Mouse (Mus musculus): ENCODE data around the gene Itsn2.
"Not testable (repeated sequence)": the region's sequence is repeated elsewhere in the genome, so short reads cannot be mapped to it uniquely, and the experiment has no call there.

Gene Itsn2

GRCm38 (mm10) chr12:4598666-4599428 is 6.4 kb downstream of the Itsn2 start:
- DNase-seq, result no peak

GRCm38 (mm10) chr12:4599713-4600112 is 7.3 kb downstream of the Itsn2 start:
- no peak for DNase-seq

- no peak for DNase-seq
These were observed 14.2 kb downstream of the Itsn2 start for GRCm38 (mm10) chr12:4606625-4607024.

- DNase-seq, result no peak
These were observed 22.3 kb downstream of the Itsn2 start for GRCm38 (mm10) chr12:4614722-4615121.

GRCm38 (mm10) chr12:4624201-4624600 is 31.8 kb downstream of the Itsn2 start:
- DNase-seq, result no peak

- no peak for DNase-seq
These were observed 40.5 kb downstream of the Itsn2 start for GRCm38 (mm10) chr12:4632957-4633356.

GRCm38 (mm10) chr12:4638438-4638837 is 46.0 kb downstream of the Itsn2 start:
- DNase-seq, result no peak

GRCm38 (mm10) chr12:4640737-4641136 is 48.3 kb downstream of the Itsn2 start:
- DNase-seq, result no peak

- no peak for DNase-seq
These were observed 64.4 kb downstream of the Itsn2 start for GRCm38 (mm10) chr12:4656813-4657212.

- no peak for DNase-seq
These were observed 72.7 kb downstream of the Itsn2 start for GRCm38 (mm10) chr12:4664929-4665674.

GRCm38 (mm10) chr12:4665675-4666037 is 73.2 kb downstream of the Itsn2 start:
- no peak for DNase-seq

- DNase-seq, result no peak
These were observed 83.9 kb downstream of the Itsn2 start for GRCm38 (mm10) chr12:4676336-4676735.

GRCm38 (mm10) chr12:4679971-4680370 is 87.5 kb downstream of the Itsn2 start:
- no peak for DNase-seq

- DNase-seq, result peak; percentile 14
These were observed 93.0 kb downstream of the Itsn2 start for GRCm38 (mm10) chr12:4685441-4685840.

- no peak for DNase-seq
These were observed 95.9 kb downstream of the Itsn2 start for GRCm38 (mm10) chr12:4688386-4688785.

- no peak for DNase-seq
These were observed 96.9 kb downstream of the Itsn2 start for GRCm38 (mm10) chr12:4689341-4689740.

- DNase-seq, result no peak
These were observed 98.8 kb downstream of the Itsn2 start for GRCm38 (mm10) chr12:4691193-4691592.

GRCm38 (mm10) chr12:4694534-4694933 is 102.1 kb downstream of the Itsn2 start:
- DNase-seq, result no peak

- not testable (repeated sequence) for DNase-seq
These were observed 113.2 kb downstream of the Itsn2 start for GRCm38 (mm10) chr12:4705626-4706025.

GRCm38 (mm10) chr12:4706175-4706574 is 113.7 kb downstream of the Itsn2 start:
- no peak for DNase-seq

GRCm38 (mm10) chr12:4706901-4707300 is 114.5 kb downstream of the Itsn2 start:
- DNase-seq, result no peak

GRCm38 (mm10) chr12:4707488-4708017 is 115.1 kb downstream of the Itsn2 start:
- no peak for DNase-seq

- DNase-seq, result no peak
These were observed 115.9 kb downstream of the Itsn2 start for GRCm38 (mm10) chr12:4708296-4708695.

Data from cerebellum, adult 11-12 months (tissue).